Mouse (Mus musculus): ENCODE measurements around the gene Tom1. TPM values are rescaled to one million over a fixed set of nuclear protein-coding genes. Genes with fewer than 3 reads are reported as not detected.

The Tom1 gene
- polyA plus RNA-seq, 1 experiment from 2014 or later: 16.9 TPM

- ATAC-seq (no peak), DNase-seq (ENCODE audit: low spot score) (no peak)
- Histone ChIP-seq H3K27ac (ENCODE audit: low read depth, low read length) (no peak overlapping the region), H3K4me2 (ENCODE audit: low read length) (no peak overlapping the region), H3K9me3 (replicated peaks; ENCODE audit: control insufficient read depth, low read length) (no peaks in the 10 kb centered on the region), H3K27me3 (replicated peaks; ENCODE audit: control insufficient read depth, insufficient read depth, low read length) (no peaks in the 10 kb centered on the region), H3K9ac (ENCODE audit: low read length) (no peak overlapping the region), H3K36me3 (ENCODE audit: control insufficient read depth, insufficient read depth, low read length) (peaks cover 86% of the 10 kb centered on the region), H3K4me1 (ENCODE audit: control insufficient read depth, insufficient read depth, low read length) (no peaks in the 10 kb centered on the region), H3K4me3 (ENCODE audit: low read depth, low read length) (no peak overlapping the region)
- WGBS: 98% methylated on average over 2 of the region's 2 CpGs
Measured at GRCm38 (mm10) chr8:75119287-75119686, 85.8 kb downstream of the Tom1 start.

Other genes starting within 250 kb of the Tom1 start
- gene Isx, start 160.5 kb upstream of the Tom1 start, polyA plus RNA-seq (2014; fragmentation: Nextera tagmentation; extraction: Ambion mirVana): not detected in 2 replicates
- gene Hmgxb4, start 40.3 kb upstream of the Tom1 start, polyA plus RNA-seq (2014; fragmentation: Nextera tagmentation; extraction: Ambion mirVana): 50.0 and 56.9 TPM in 2 replicates
- gene Hmox1, start 59.9 kb downstream of the Tom1 start, polyA plus RNA-seq (2014; fragmentation: Nextera tagmentation; extraction: Ambion mirVana): 3.9 and 4.1 TPM in 2 replicates
- 71.8 and 83.0 TPM in 2 replicates for gene Mcm5, start 75.9 kb downstream of the Tom1 start, polyA plus RNA-seq (2014; fragmentation: Nextera tagmentation; extraction: Ambion mirVana)
- gene Rasd2, start 180.2 kb downstream of the Tom1 start, polyA plus RNA-seq (2014; fragmentation: Nextera tagmentation; extraction: Ambion mirVana): 0.52 and 0.94 TPM in 2 replicates

All from forebrain, embryonic 14.5 days (tissue).